2 mouse cellular contexts compared by ENCODE assay signal in the genomic region with DNA sequence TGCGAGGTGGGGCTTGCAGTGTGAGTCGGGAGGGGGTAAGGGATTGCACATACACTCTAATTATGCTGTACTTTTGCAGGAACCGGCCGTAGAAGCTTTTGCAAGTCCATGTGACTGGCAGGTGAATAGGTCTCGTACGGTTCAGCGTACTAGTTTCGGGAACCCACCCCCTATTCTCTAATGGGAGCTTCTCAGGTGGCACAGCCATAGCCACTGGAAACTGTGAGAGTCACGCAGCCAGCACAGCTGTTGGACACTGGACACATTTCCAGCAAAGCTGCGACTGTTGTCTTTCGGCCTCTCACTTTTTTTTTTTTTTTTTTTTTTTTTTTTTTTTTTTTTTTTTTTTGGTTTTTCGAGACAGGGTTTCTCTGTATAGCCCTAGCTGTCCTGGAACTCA.
TF ChIP-seq lines count a peak whose summit lies in the region.

No protein-coding gene starts in this region.

TF ChIP-seq in CH12.LX, 34 proteins besides CTCF, POLR2A, EP300 and RAD21:
- TF ChIP-seq SIN3A (IDR thresholded peaks at IDR 0.05; ENCODE audit: low read length) (peak; percentile 61), ETS1 (conservative IDR thresholded peaks at IDR 0.05; ENCODE audit: low read depth, low read length) (peak; percentile 84), UBTF (IDR thresholded peaks at IDR 0.05; ENCODE audit: low read depth, low read length) (no peak), PAX5 (IDR thresholded peaks at IDR 0.05; ENCODE audit: low read length) (no peak), JUN (IDR thresholded peaks at IDR 0.05; ENCODE audit: insufficient read depth, low read depth, low read length) (no peak), MYC (IDR thresholded peaks at IDR 0.05; ENCODE audit: low read depth, low read length) (peak; percentile 48; the same call in 1 of the 2 replicates), IRF4 (IDR thresholded peaks at IDR 0.05; ENCODE audit: low read depth, low read length) (peak; percentile 21; the same call in 1 of the 2 replicates), POLR2AphosphoS2 (IDR thresholded peaks at IDR 0.05; ENCODE audit: low read depth, low read length) (no peak), TBP (conservative IDR thresholded peaks at IDR 0.05; ENCODE audit: low read depth, low read length) (0 out of 2 replicates have a peak, but pooled peaks have one; percentile 11), MAX (IDR thresholded peaks at IDR 0.05; ENCODE audit: low read length) (peak; percentile 79), MXI1 (IDR thresholded peaks at IDR 0.05; ENCODE audit: low read depth, low read length) (peak; percentile 75), USF2 (conservative IDR thresholded peaks at IDR 0.05; ENCODE audit: low read depth, low read length) (0 out of 2 replicates have a peak, but pooled peaks have one; percentile 10), BHLHE40 (IDR thresholded peaks at IDR 0.05; ENCODE audit: low read depth, low read length) (peak; percentile 91), ZNF384 (IDR thresholded peaks at IDR 0.05; ENCODE audit: low read depth, low read length) (peak; percentile 94), TCF12 (IDR thresholded peaks at IDR 0.05; ENCODE audit: low read depth, low read length) (peak; percentile 83; the same call in 1 of the 2 replicates)

TF ChIP-seq in MEL, 35 proteins besides CTCF, POLR2A, EP300 and RAD21:
- 0 out of 2 replicates have a peak, but pooled peaks have one; percentile 22 for TF ChIP-seq ZNF384 (IDR thresholded peaks at IDR 0.05; ENCODE audit: low read depth, low read length)
- TF ChIP-seq GABPA (IDR thresholded peaks at IDR 0.05; ENCODE audit: low read depth, low read length) = no peak
- TF ChIP-seq ETS1 (IDR thresholded peaks at IDR 0.05; ENCODE audit: low read depth, low read length) = no peak
